Mouse (Mus musculus) myocyte (in vitro differentiated cells): ENCODE data around the gene Smoc2. TPM values are rescaled to one million over a fixed set of nuclear protein-coding genes. Genes with fewer than 3 reads are reported as not detected.
A peak's percentile ranks its signal among the peaks of the same experiment; 100 is the strongest.

Experiments used
- H3K27me3 ChIP-seq: one replicate; pipeline ENCODE4 v1.6.1; 2011; ENCODE audit not compliant: control insufficient read depth, insufficient read depth, insufficient read length
- H3K36me3 ChIP-seq: one replicate; pipeline ENCODE4 v1.6.1; 2011; ENCODE audit not compliant: control insufficient read depth, insufficient read depth
- H3K4me2 ChIP-seq: one replicate; pipeline ENCODE4 v1.6.1; 2011; ENCODE audit warnings: low read depth, control low read depth
- H3K4me3 ChIP-seq: one replicate; pipeline ENCODE4 v1.5.1; 2011; ENCODE audit warnings: mild to moderate bottlenecking, control low read depth, moderate library complexity
- H3K79me2 ChIP-seq: one replicate; pipeline ENCODE4 v1.6.1; 2011; ENCODE audit not compliant: control insufficient read depth, insufficient read depth
- H3ac ChIP-seq: one replicate; pipeline ENCODE4 v1.6.1; 2011; ENCODE audit not compliant: control insufficient read depth, insufficient read length
- CEBPB ChIP-seq: IDR thresholded peaks from 2 replicates; pipeline ENCODE4 v1.6.1; 2011; ENCODE audit warnings: mild to moderate bottlenecking, moderate library complexity; ENCODE audit not compliant: poor library complexity, insufficient read depth, severe bottlenecking
- E2F4 ChIP-seq: IDR thresholded peaks from one replicate; pipeline ENCODE4 v1.6.1; 2011; ENCODE audit warnings: mild to moderate bottlenecking, control low read depth, moderate library complexity; ENCODE audit not compliant: insufficient read depth
- MAX ChIP-seq: IDR thresholded peaks from one replicate; pipeline ENCODE4 v1.6.1; 2011; ENCODE audit warnings: low read depth, mild to moderate bottlenecking, control low read depth
- MYOD1 ChIP-seq, 3 experiments: IDR thresholded peaks; one replicate each; pipeline ENCODE4 v1.6.1; 2011; ENCODE audit warnings: control low read depth in 2 of 3, low read depth in 2 of 3, mild to moderate bottlenecking in 2 of 3, moderate library complexity in 1 of 3; ENCODE audit not compliant: insufficient read length in 2 of 3, control insufficient read depth in 1 of 3
- MYOG ChIP-seq, 3 experiments: IDR thresholded peaks; one replicate each; pipeline ENCODE4 v1.6.1; 2011; ENCODE audit warnings: control low read depth in 2 of 3, low read depth in 2 of 3, mild to moderate bottlenecking in 2 of 3; ENCODE audit not compliant: insufficient read length in 2 of 3, control insufficient read depth in 1 of 3, insufficient read depth in 1 of 3
- POLR2A ChIP-seq: IDR thresholded peaks from one replicate; pipeline ENCODE4 v1.6.1; 2011; ENCODE audit warnings: low read depth, mild to moderate bottlenecking, control low read depth, moderate library complexity; ENCODE audit not compliant: insufficient read length
- POLR2AphosphoS2 ChIP-seq: IDR thresholded peaks from one replicate; pipeline ENCODE4 v1.6.1; 2011; ENCODE audit warnings: low read depth, control low read depth; ENCODE audit not compliant: insufficient read length
- REST ChIP-seq: IDR thresholded peaks from one replicate; pipeline ENCODE4 v1.6.1; 2011; ENCODE audit warnings: mild to moderate bottlenecking, control low read depth, moderate library complexity; ENCODE audit not compliant: insufficient read depth, insufficient read length
- SRF ChIP-seq: IDR thresholded peaks from one replicate; pipeline ENCODE4 v1.6.1; 2011; ENCODE audit warnings: low read depth; ENCODE audit not compliant: control insufficient read depth, insufficient read length
- TCF12 ChIP-seq: IDR thresholded peaks from one replicate; pipeline ENCODE4 v1.6.1; 2011; ENCODE audit warnings: mild to moderate bottlenecking, control low read depth; ENCODE audit not compliant: poor library complexity, insufficient read depth, severe bottlenecking
- TCF3 ChIP-seq: IDR thresholded peaks from one replicate; pipeline ENCODE4 v1.6.1; 2011; ENCODE audit warnings: low read depth, control low read depth; ENCODE audit not compliant: insufficient read length
- USF1 ChIP-seq: IDR thresholded peaks from one replicate; pipeline ENCODE4 v1.6.1; 2011; ENCODE audit warnings: low read depth, mild to moderate bottlenecking, control low read depth, moderate library complexity
- polyA plus RNA-seq: library from polyadenylated mRNA; unstranded; fragments of >200 nt; fragmentation: generic; extraction: Trizol; gene quantifications from one replicate; pipeline ENCODE4 v1.2.1, GENCODE M21; 2012; ENCODE audit warnings: missing spikeins

The Smoc2 gene
- polyA plus RNA-seq = 12.6 TPM

- H3K27me3 ChIP-seq = no peaks in the 10 kb centered on the region
- peak within 1 kb of the TSS; percentile 17 for H3K4me3 ChIP-seq
- TF ChIP-seq POLR2A (peak; percentile 79), MAX (no peak), MYOG (IDR thresholded peaks at IDR 0.05; ENCODE audit: control insufficient read depth in 1 of 3, insufficient read depth in 1 of 3, insufficient read length in 2 of 3, low read depth in 2 of 3) (peak in 2 of 3 experiments; percentile 63 to 64), SRF (no peak), MYOD1 (IDR thresholded peaks at IDR 0.05; ENCODE audit: control insufficient read depth in 1 of 3, insufficient read length in 2 of 3, low read depth in 2 of 3) (peak in 2 of 3 experiments; percentile 37 to 42), TCF12 (no peak), POLR2AphosphoS2 (peak; percentile 61)
- H3K4me2 ChIP-seq = peak within 1 kb of the TSS; percentile 88
- H3K36me3 ChIP-seq = no peaks in the 10 kb centered on the region
- H3K79me2 ChIP-seq = no peaks in the 10 kb centered on the region
- peak within 1 kb of the TSS; percentile 13 for H3ac ChIP-seq
Observed at GRCm38 (mm10) chr17:14279177-14279965, at the start of gene Smoc2. Smoc2 (plus strand) TSS chr17:14279506.

- TF ChIP-seq REST (no peak), POLR2A (no peak), MYOD1 (IDR thresholded peaks at IDR 0.05; ENCODE audit: control insufficient read depth in 1 of 3, insufficient read length in 2 of 3, low read depth in 2 of 3) (no peak), TCF12 (no peak), POLR2AphosphoS2 (no peak), CEBPB (no peak), SRF (no peak), MYOG (IDR thresholded peaks at IDR 0.05; ENCODE audit: control insufficient read depth in 1 of 3, insufficient read depth in 1 of 3, insufficient read length in 2 of 3, low read depth in 2 of 3) (no peak), TCF3 (no peak), USF1 (no peak), E2F4 (no peak), MAX (no peak)
- Histone ChIP-seq H3K4me3 (no peak overlapping the region), H3ac (no peak overlapping the region), H3K4me2 (no peak overlapping the region), H3K79me2 (no peaks in the 10 kb centered on the region), H3K27me3 (no peaks in the 10 kb centered on the region), H3K36me3 (no peaks in the 10 kb centered on the region)
Observed at GRCm38 (mm10) chr17:14230698-14231430, 48.4 kb upstream of the Smoc2 start.

- H3K27me3 ChIP-seq = no peaks in the 10 kb centered on the region
- H3K79me2 ChIP-seq = no peaks in the 10 kb centered on the region
- TF ChIP-seq MYOD1 (IDR thresholded peaks at IDR 0.05; ENCODE audit: control insufficient read depth in 1 of 3, insufficient read length in 2 of 3, low read depth in 2 of 3) (no peak), MAX (no peak), SRF (no peak), REST (no peak), E2F4 (no peak), USF1 (no peak), TCF3 (no peak), TCF12 (no peak), POLR2A (no peak), MYOG (IDR thresholded peaks at IDR 0.05; ENCODE audit: control insufficient read depth in 1 of 3, insufficient read depth in 1 of 3, insufficient read length in 2 of 3, low read depth in 2 of 3) (no peak), CEBPB (no peak), POLR2AphosphoS2 (no peak)
- no peak overlapping the region for H3ac ChIP-seq
- no peak overlapping the region for H3K4me3 ChIP-seq
- H3K4me2 ChIP-seq = no peak overlapping the region
- H3K36me3 ChIP-seq = no peaks in the 10 kb centered on the region
Observed at GRCm38 (mm10) chr17:14232629-14233028, 46.7 kb upstream of the Smoc2 start.

- Histone ChIP-seq H3K4me2 (no peak overlapping the region), H3K27me3 (no peaks in the 10 kb centered on the region), H3K79me2 (no peaks in the 10 kb centered on the region), H3K36me3 (no peaks in the 10 kb centered on the region), H3K4me3 (no peak overlapping the region), H3ac (no peak overlapping the region)
- no peak for TF ChIP-seq USF1
Observed at GRCm38 (mm10) chr17:14233658-14234057, 45.6 kb upstream of the Smoc2 start.
